Mouse (Mus musculus) frontal cortex, postnatal 25 days (tissue): Measurements from ENCODE around the gene Pdcd5.

Experiments
- DNase-seq, 2 experiments: peaks; one replicate each; pipeline ENCODE4 v3.0.0; 2022; ENCODE audit warnings: low spot score in 2 of 2

The Pdcd5 gene

DNA sequence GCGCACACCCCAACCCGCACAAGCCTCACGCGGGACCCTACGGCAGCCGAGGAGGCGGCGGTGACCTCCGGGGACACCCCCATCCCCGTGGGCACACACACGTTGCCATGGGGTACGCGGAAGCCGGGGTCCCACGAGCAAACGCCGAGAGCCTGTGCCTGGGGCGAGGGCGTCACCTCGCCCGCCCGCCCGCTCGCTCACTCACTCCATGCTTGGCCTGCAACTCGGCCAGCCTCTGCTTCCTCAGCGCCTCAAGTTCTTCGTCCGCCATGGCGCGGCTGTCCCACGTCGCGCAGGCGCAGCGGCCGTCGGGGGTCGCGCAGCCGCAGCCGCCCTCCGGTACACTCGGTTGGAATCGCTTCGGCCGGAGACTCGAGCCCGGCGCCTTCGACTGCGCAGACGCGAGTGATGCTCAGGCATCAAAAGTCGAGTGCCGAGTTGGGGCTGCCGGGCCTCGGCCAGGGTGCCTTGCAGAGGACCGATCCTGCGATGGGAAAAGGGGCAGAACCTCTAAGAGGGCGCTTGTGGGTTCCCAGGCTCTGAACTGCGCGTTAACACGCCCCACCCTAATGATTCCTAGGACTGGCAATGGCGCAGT, at the start of gene Pdcd5:
Pdcd5 (minus strand) TSS at position 421 of the 598 bp plus-strand sequence.
- peak; percentile 97 to 98 for DNase-seq

DNA sequence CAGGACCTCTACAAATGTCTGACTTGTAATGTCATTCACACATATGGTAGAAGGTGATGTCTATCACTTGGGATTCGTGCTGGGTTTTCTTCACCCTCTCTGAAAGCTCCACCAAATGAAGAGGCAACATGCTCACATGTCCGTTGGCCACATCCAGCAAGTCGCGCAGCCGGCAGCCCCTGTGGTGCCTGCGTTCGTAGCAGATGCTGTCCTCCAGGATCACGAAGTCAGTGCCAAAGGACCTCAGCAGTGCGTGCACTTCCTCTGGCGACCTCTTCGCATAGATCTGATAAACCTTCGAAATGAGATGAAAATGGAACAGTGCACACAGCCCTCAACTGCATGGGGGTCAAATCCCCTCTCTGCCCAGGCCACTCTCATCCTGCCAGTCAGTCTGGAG, 45.3 kb upstream of the Pdcd5 start:
- no peak for DNase-seq

DNA sequence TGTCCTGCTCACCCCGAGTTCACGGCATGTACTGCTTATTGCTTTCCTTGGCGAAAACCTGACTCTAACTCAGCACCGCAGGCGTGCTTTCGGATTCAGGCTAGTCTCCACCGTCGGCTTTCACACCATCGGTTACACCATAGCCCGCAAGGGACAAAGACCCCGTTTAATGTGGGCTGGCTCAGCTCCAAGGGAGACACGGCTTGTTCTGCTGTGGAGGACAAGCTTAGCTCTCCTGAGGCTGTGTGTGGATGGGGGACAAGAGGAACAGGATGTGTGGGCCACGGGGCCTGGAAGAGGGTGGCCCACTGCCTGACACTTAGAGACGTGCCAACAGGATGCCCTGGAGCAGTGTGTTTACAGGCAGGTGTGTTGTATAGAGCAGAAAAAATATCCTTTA, 44.8 kb upstream of the Pdcd5 start:
- DNase-seq: no peak

DNA sequence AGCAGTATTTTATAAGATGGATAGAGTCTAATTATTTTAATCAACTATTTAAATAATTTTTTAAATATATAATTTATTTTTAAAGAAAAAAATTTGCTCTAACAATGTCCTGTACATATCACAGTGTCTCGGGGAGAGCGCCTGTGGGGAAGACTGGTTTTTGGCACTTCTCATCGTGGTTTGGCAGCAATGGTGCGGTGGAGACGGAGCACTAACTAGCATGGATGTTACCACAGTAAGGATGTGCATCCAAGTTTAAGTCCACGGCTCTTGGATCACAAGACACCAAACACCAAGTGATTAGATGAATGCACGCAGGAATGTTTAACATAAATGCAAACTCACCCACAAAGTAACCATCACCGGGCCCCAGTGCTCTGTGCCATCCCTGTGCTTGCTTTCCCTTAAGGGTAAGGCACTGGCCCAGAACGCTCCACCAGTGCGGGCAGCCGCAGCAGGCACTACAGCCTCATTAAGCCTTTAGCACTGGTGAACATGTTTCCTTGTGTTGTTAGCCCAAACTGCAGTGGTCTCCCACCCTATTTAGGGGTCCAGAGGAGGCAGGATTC, 41.5 kb upstream of the Pdcd5 start:
- DNase-seq: no peak

DNA sequence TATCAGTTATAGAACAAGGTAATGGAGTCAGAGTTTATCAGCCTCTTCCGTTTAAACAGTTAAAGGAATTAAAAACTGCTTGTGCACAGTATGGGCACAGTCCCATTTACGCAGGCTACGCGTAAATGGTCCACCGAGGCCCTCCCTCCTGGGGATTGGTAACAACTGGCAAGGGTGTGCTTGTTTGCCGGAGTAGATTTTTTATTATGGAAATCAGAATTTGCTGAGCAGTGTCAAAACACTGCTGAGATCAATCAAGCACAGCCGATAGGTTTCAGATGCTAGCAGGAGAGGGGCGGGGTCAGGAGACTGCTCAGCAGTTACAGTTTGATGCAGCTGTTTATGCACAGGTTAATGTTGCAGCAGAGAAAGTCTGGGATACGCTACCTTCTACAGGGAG, 41.0 kb upstream of the Pdcd5 start:
- DNase-seq: no peak

DNA sequence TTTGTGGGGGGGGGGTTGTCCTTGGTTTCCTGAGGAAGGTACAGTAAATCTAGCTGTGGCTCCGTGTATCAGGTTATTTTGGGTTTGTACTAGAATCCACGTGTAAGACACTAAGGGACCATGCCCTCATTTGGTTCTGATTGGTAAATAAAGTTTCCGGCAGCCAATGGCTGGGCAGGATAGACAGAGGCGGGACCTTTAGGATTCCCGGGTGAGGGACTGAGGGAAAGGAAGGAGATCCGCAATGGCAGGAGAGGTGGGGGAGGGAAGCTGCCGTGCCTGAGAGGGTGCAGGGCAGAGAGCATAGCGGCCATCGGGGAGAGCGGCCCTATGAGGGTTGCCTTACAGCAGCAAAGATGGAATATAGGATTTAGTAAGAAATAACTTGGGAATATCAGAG, 39.9 kb upstream of the Pdcd5 start:
- no peak for DNase-seq

DNA sequence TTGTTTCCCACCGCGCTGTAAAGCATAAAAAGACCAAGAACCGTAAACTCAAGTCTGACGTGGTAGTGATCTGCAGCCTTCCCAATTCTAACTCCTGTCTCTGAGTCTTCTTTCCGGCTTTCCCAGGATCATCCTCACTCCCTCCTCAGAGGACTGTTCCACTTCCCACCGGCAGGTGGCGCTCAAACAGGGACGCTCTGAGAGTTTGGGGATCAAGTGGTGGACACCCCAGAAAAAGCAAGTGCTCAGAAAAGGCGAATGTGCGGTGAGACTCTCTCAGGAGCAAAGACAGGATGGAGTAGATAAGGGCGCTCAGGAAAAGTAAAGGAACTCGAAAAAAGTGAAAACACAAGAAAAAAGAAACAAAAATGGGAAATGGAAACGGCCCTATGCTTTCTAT, 39.4 kb upstream of the Pdcd5 start:
- peak in 1 of 2 experiments; percentile 39 for DNase-seq

DNA sequence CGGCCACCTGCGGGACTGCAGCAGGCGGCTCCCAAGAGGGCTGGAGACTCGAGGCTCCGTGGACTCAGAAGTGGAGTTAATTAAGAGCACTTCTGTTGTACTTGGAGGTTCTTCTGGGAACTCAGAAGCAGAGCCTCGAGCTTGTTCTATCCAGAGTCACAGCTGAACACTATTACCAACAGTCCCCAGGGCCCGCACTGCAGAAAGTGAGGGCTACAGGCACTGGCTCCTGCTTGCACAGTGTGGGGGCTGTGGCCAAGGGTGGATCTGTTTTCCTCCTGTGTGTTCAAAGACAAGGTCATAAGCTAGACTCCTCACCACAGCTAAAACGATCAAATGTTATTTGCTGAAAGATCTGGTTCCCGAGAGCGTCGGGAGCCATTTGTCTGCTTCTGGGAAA, 38.9 kb upstream of the Pdcd5 start:
- DNase-seq: no peak

DNA sequence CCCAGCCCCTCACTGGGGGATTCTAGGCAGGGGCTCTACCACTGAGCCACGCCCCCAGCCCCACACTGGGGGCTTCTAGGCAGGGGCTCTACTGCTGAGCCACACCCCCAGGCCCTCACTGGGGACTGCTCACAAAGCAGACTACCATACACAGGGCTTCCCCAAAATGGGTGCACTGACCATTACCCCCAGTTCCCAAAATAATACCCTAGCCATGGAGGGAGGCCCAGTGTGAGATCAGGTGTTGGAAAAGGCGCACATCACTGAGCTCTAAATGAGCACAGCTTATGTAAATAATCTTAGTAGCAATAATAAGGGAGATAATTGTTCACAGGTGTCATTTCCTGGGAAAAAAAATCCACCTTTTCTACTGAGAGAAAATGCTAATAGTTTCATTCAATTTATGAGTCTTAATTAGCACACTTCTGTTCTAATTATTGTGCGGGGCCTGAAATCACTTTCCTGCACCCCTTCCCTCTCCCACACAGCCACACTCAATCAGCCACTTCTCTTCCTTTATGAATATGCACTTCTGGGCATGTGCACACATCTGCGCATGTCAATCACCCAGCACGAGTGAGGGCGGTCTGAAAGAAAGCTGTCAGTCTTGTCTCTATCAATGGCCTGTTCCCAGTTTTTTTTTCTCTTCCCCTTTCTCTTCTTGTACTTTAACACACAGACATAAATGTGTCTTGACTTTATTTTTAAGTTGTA, 36.2 kb upstream of the Pdcd5 start:
- no peak for DNase-seq

DNA sequence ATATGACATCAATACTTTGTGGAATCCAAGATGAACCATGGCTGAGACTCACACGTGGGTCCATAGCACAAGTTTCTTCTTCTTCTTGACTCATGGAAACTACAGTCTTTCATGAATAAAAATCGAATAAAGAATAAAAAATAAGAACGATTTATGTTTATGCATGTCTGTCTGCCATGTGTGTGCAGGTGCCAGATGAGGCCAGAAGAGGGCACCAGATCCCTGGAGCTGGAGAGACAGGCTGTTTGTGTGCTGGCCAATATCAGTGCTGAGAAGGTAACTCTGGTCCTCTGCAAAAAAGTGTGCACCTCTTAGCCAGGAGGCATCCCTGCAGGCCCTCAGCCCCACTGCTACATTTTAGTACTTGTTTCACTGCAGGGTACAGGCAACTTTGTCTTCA, 34.2 kb upstream of the Pdcd5 start:
- DNase-seq: no peak

DNA sequence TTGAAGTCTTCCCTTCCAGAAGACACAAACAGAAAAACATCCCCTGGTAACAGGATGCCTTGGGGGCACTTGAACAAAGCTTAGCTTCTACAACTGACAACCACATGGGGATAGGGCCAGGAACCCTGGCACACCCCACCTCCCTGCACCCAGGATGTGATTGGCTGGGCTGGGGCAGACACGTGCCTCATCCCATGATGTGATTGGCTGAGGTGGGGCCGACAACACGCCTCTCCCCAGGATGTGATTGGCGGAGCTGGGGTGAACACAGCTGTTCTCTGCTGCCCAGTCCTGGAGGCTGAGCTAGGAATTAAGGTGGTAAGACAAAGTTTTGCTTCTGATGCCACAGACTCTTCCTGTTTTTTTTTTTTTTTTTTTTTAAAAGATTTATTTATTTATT, 31.7 kb upstream of the Pdcd5 start:
- no peak for DNase-seq

DNA sequence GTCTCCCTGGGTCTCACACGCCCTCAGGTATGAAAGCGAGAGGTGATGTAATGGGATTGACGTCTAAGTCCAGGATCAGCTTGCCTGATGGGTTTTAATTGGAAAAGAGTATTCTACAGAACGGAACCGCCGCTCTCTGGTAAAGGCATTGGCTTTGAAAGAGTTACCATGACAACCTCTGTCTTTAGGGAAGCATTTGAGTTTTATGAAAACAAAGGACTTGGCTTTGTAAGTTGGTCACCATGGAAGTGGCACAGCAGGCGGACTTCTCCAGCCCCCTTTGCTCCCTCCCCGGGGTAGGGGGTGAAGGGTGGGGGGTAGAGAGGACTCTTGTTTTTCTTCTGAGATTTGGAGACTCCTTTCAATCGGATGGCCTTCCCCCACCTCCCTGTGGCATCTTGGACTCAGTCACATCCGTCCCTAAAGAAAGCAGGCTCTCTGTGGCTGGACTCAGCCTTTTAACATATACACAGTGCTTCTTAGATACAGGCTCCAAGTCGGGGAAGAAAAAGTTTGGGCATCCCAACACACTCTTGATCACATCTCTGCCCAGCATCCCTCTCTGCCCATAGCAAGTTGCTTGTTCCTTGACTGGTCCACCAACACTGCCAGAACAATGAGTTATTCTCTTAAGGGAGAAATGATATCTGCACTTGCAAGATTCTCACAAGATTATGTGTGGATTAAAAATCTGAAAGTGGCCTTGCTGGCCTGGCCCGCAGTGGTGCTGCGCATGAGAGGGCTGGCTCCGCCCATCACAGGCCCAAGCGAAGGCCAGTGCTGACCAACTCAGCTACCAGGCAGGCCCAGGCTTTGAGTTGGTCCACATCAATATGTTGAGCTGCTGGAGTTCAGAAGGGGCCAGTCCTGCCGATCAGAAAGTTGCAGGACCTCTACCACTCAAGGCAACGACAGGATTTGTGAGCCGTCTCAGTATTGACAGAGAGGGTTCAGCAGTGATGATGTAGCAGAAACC, 21.0 kb upstream of the Pdcd5 start:
- no peak for DNase-seq

DNA sequence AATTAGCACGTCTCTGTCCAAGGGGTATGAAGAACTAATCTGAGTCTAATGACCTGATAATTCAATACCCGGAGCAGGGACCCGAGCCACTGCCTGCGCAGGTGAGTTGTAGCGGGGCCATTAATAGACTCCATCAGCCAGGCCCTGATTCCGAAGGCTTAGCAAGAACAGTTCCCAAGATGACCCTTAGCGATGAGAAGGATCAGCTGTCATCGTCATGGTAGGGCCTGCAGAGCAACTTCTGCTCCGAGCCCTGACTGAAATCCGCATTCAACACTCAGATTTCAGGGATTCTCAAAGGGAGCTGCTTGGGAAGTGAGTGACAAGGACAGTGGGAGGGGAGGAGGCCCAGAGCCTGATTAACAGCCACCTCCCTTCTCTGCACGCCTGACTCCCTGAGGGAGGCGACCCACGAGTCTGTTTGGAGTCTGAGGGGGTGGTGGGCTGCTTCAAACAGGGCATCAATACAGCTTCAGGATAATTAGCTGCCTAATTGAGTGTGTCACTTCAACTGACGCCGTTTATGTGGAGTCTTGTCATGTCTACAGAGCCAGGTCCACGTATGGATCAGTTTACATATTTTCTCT, 16.6 kb upstream of the Pdcd5 start:
- no peak for DNase-seq

DNA sequence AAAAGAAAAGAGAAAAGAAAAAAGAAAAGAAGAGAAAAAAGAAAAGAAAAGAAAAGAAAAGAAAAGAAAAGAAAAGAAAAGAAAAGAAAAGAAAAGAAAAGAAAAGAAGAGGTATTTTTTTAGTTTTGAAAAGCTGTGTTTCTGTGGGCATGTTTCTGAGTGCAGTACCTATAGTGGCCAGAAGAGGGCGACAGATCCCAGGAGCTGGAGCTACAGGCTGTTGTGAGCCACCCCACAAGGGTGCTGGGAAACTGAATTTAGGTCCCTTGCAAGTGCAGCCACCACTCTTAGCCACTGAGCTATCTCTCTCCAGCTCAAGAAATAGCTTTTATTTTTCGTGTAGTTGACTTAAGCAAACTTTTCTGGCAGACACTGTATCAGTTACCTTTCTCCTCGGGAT, 11.9 kb upstream of the Pdcd5 start:
- DNase-seq: no peak

DNA sequence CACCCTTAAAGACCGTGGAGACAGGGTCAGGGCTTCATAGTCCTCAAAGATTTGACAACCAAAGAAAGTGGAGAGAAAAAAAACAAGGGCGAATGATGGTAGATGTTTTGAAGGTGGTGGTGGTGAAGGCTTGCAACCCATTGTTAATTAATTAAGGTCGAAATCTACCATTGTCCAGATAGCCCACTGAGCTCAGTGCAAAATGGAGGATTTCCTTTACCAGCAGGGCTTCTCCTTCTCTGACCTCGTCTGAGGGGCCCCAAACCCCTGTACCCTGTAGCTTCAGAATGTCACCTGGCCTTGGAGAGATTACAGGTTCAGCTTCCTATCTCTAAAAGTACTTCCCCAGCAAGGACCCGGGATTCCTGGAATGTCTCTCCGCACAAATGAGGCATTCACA, 10.5 kb upstream of the Pdcd5 start:
- no peak for DNase-seq

DNA sequence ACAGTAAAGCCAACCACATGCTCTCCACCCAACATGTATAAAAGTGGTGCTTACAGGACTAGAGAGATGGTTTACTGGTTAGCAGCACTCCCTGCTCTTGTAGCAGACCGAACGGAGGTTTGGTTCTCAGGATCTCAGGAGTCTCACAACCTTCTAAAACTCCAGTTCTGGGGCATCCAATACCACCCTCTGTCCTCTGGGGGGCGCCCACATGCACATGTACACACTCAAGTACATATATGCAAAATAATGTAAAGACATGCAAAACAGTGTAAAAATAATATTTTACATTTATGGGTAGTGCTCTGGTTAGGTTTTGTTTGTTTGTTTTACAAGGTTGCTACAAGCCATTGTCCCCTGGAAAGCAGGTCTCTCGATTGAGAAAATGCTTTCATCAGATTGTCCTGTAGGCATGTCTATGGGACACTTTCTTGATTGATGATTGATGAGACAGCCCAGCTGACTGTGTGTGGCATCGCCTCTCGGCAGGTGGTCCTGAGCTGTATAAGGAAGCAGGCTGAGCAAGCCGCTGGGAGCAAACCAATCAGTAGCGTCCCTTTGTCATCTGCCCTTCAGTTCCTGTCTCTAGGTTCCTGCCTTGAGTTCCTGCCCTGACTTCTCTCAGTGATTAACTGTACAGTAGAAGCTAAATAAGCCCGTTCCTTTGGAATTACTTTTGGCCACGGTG, 4.4 kb upstream of the Pdcd5 start:
- DNase-seq: no peak

DNA sequence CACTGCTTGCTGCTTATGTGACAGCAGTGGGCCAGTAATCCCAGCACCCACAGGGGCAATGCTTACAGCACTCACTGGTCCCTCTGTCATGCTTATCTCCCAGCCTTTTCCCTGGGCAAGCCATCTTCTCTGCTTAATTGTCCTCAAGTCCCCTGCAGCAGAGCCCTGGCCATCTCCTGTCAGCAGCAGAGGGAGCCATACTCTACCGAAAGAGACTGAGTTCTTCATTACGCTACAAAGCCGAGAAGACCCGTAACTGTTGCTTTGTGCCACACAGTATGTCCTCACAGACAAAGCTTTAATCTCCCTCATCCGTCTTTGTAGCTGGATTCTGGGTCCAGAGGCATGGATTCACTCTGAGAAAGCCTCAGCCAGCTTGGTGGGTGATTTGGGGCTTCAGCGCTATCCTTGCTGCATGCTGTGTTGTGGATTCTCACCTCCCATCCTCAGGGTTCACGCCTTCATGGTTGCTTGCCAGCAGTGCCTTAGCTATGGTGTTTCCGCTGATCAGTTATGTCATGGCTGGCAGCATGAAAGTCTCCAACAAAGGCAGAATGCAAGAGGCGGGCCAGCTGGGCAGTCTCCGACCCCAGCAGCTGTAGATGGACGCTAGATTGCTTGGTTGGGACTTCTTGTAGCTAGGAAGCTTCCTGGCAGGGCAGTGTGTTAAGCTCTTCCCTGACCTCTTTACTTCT, 3.5 kb upstream of the Pdcd5 start:
- peak; percentile 28 to 33 for DNase-seq

DNA sequence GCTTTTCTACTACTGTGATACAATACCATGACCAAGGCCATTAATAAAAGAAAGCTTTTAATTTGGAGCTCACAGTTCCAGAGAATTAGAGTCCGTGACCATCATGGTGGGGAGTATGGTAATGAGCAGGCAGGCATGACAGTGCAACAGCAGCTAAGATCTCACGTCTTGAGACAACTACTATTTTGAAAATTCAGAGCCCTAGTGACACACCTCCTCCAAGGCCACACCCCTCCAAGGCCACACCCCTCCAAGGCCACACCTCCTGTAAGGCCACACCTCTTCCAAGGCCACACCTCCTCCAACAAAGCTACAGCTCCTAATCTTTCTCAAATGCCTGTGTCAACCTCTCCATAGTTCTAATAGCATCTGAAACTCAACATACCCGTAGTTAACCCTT, 1.8 kb upstream of the Pdcd5 start:
- no peak for DNase-seq

DNA sequence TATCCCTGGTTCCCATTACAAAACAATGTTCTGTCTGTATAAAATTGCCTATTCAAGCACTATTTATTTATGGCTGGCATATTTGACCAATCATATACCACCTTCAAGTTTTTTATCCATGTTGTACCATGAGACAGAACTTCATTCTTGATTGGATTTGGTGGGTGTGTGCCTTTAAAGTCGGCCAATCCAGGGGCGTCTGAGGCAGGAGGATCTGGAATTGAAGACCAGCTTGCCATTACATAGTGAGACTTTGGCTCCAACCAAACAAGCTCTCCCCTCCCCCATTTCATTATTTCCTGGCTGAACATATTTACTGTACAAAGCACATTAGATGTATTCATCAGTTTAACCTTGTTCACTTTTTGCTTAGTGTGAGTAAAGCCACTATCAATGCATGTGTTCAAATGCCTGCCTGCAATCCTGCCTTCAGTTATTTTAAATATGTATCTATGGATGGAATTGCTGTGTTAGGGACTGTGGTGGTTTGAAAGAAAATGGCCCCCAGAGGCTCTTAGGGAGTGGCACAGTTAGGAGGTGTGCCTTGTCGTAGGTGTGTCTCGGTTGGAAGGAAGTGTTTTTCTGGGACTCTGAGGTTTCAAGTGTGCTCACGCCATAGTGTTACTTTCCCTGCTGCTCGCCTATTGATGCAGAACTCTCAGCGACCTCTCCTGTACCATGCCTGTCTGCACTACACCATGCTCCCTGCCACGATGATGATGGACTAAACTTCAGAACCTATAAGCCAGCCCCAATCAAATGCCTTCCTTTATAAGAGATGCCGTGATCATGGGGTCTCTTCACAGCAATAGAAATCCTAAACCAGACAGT, 1.1 kb upstream of the Pdcd5 start:
- no peak for DNase-seq
